Mouse (Mus musculus) forebrain, postnatal 0 days (tissue): ENCODE results near the gene Btbd9. TPM values are rescaled to one million over a fixed set of nuclear protein-coding genes. Genes with fewer than 3 reads are reported as not detected.

Source experiments
- ATAC-seq: fragments of 200-750 bp; cut with Nextera tagmentation; 2 replicates; pipeline ENCODE4 v1.8.0; 2017; ENCODE audit warnings: mild to moderate bottlenecking, moderate library complexity
- DNase-seq: peaks from one replicate; pipeline ENCODE4 v3.0.0-alpha.2; 2015
- H3K27ac ChIP-seq: fragments of 300-500 bp; sonication (generic); 2 replicates; pipeline ENCODE4 v1.5.1; 2014; ENCODE audit warnings: low read depth, mild to moderate bottlenecking, antibody characterized with exemption, low read length, moderate library complexity, mixed read lengths
- H3K27me3 ChIP-seq: fragments of 300-500 bp; sonication (generic); 2 replicates; pipeline ENCODE4 v1.6.1; 2014; ENCODE audit warnings: mild to moderate bottlenecking, low read length, mixed read lengths; ENCODE audit not compliant: insufficient read depth
- H3K36me3 ChIP-seq: fragments of 300-500 bp; sonication (generic); 2 replicates; pipeline ENCODE4 v1.6.1; 2014; ENCODE audit warnings: mild to moderate bottlenecking, moderate library complexity; ENCODE audit not compliant: insufficient read depth
- H3K4me1 ChIP-seq: fragments of 300-500 bp; sonication (generic); 2 replicates; pipeline ENCODE4 v1.6.1; 2014; ENCODE audit warnings: antibody characterized with exemption; ENCODE audit not compliant: insufficient read depth
- H3K4me2 ChIP-seq: fragments of 300-500 bp; sonication (generic); 2 replicates; pipeline ENCODE4 v1.6.1; 2014; ENCODE audit warnings: low read depth, mild to moderate bottlenecking, moderate library complexity
- H3K4me3 ChIP-seq: fragments of 300-500 bp; sonication (generic); 2 replicates; pipeline ENCODE4 v1.5.1; 2014; ENCODE audit warnings: low read depth, low read length, mixed read lengths
- H3K9ac ChIP-seq: fragments of 300-500 bp; sonication (generic); 2 replicates; pipeline ENCODE4 v1.6.1; 2014; ENCODE audit warnings: mild to moderate bottlenecking
- H3K9me3 ChIP-seq: fragments of 300-500 bp; sonication (generic); 2 replicates; pipeline ENCODE4 v1.6.1; 2016; ENCODE audit warnings: low read length
- CTCF ChIP-seq: sonication (generic); IDR thresholded peaks from 2 replicates; pipeline ENCODE4 v1.5.1; 2016; ENCODE audit warnings: antibody characterized with exemption, control low read depth, low read depth
- whole genome bisulfite sequencing: fragments of 180-500 bp; shearing (Covaris S2); extraction: QIAGEN DNeasy Blood & Tissue Kit; methylation state at CpG from one replicate; pipeline ENCODE4 v1.1.7; 2014; 5-methylcytosine and 5-hydroxymethylcytosine counted together
- polyA plus RNA-seq: library from polyadenylated mRNA; unstranded; fragments of >200 nt; fragmentation: Nextera tagmentation; extraction: Ambion mirVana; gene quantifications from 2 replicates; pipeline ENCODE4 v1.2.1, GENCODE M21; 2015
- total RNA-seq: library from RNA; depleted of rRNA; stranded (reverse); fragments of >200 nt; gene quantifications from 2 replicates; pipeline ENCODE4 v1.2.3, GENCODE M21; 2014

Gene Btbd9
- total and polyA plus RNA-seq, 2 experiments from 2014 or later, result 63.6 to 149 TPM

DNA sequence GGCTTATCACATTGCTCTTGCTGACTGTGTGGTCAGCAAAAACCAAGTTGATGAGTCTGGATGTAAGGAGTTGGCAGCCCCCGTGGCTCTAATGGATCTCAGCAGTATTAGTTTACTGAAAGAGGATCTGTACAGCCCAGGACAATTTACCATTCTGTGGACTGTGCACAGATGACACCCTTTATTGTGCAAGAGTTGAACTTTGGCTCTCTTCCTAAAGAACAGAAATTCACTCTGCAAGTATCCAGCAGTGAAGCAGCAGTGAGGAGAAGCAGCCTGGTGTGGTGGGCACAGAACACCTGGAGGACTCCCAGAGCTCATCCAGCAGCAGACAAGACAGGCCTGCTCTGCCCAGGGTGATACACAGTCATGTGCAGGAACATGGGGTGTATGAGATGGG lies 215.6 kb downstream of the Btbd9 start:
- H3K27ac ChIP-seq, result no peak overlapping the region
- no peak overlapping the region for H3K4me3 ChIP-seq
- DNase-seq (no peak), ATAC-seq (no peak)
- H3K4me1 ChIP-seq, result no peaks in the 10 kb centered on the region
- no peaks in the 10 kb centered on the region for H3K27me3 ChIP-seq
- no peak overlapping the region for H3K9ac ChIP-seq
- H3K9me3 ChIP-seq, result no peaks in the 10 kb centered on the region
- 46% methylated on average over 1 of the region's 1 CpGs for WGBS
- no peak for TF ChIP-seq CTCF
- H3K36me3 ChIP-seq, result no peaks in the 10 kb centered on the region
- no peak overlapping the region for H3K4me2 ChIP-seq

DNA sequence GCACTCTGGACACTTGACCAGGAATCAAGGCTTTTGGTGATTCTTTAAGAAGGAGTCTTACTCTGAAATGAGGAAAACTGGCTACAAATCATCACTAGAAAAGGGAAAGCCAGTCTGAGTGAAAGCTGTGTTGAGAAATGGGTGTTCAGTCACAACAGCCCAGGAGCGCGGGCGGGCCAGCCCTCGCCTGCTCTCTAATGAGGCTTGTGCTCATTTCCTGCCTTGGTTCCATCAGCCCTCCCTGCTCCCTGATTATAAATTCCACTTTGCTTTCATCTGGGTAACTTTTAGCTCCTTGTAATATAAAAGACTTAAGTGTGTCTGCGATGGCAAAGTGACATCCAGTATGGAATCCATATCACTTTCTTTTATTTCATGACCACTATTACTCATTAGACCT lies 216.9 kb downstream of the Btbd9 start:
- ATAC-seq, result no peak
- H3K27ac ChIP-seq, result no peak overlapping the region

DNA sequence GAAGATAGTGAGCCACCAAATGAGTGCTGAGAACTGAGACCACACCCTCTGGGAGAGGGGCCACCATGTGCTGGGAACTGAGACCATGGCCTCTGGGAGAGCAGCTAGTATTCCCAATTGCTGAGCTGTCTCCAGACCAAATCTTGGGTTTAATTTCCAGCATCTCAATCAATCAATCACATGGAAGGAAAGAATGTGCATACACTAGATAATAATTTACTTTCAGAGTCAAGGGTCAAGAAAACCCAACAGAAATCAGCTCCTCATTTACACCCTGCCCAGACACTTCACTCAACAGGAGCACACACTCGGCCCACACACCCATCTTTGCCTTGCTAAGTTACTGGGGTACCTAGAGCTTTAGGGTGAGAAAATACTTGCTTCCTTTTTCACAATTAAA lies 220.9 kb downstream of the Btbd9 start:
- DNase-seq (no peak), ATAC-seq (no peak)
- H3K27ac ChIP-seq, result no peak overlapping the region
- TF ChIP-seq CTCF, result no peak
- H3K4me1 ChIP-seq, result no peaks in the 10 kb centered on the region
- no peaks in the 10 kb centered on the region for H3K36me3 ChIP-seq
- WGBS, result 94% methylated on average over 1 of the region's 1 CpGs
- no peaks in the 10 kb centered on the region for H3K9me3 ChIP-seq
- H3K9ac ChIP-seq, result no peak overlapping the region
- no peak overlapping the region for H3K4me2 ChIP-seq
- no peaks in the 10 kb centered on the region for H3K27me3 ChIP-seq
- H3K4me3 ChIP-seq, result no peak overlapping the region

More for the DNA sequence above, 216.9 kb downstream of the Btbd9 start:
- Histone ChIP-seq H3K4me1 (no peaks in the 10 kb centered on the region), H3K4me3 (no peak overlapping the region), H3K9me3 (no peaks in the 10 kb centered on the region), H3K27me3 (no peaks in the 10 kb centered on the region), H3K9ac (no peak overlapping the region), H3K4me2 (no peak overlapping the region), H3K36me3 (no peaks in the 10 kb centered on the region)
- 68% methylated on average over 5 of the region's 5 CpGs for WGBS
- no peak for DNase-seq
- TF ChIP-seq CTCF, result no peak

DNA sequence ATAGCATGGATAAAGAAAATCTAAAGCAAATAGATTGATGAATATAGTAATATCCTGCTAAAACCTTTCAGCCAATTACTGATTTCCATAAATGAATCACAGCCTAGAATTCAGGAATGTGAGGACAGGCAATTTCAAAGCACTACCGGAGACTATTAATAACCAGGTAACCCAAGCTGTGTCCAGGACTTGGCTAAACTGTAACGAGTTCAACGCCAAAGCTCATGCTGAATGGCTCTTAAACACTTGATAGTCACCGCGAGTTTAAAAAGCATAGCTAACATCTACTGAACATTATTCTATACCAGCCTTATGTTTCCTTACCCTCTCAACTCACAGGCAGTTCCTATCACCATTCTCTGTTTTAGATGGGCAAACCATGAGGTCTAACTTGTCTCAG lies 221.9 kb downstream of the Btbd9 start:
- Histone ChIP-seq H3K27ac (no peak overlapping the region), H3K36me3 (no peaks in the 10 kb centered on the region), H3K4me2 (no peak overlapping the region), H3K4me3 (no peak overlapping the region), H3K4me1 (no peaks in the 10 kb centered on the region), H3K27me3 (no peaks in the 10 kb centered on the region), H3K9me3 (no peaks in the 10 kb centered on the region), H3K9ac (no peak overlapping the region)
- TF ChIP-seq CTCF, result no peak
- ATAC-seq, result no peak
- 85% methylated on average over 5 of the region's 5 CpGs for WGBS
- no peak for DNase-seq

DNA sequence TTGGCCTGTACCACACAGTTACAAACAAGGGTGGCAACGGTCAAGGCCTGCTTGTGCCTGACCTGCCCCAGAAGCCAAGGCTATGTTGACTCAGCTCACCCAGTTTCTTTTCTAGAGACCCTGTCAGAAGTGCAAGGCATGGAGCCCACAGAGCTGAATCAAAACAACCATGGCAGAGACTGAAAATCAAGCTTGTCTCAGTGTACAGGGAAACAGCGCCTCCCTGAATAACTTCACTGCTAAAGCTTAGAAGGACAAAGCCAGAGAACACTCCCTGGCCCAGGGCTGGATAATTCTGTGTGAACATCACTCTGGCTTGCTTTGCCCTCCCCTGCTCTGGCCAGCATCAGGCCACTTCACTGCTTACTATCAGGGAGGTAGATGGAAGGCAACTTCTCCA lies 228.3 kb downstream of the Btbd9 start:
- Histone ChIP-seq H3K4me3 (no peak overlapping the region), H3K4me1 (peaks cover 17% of the 10 kb centered on the region; the same call in 1 of the 2 replicates), H3K9me3 (no peaks in the 10 kb centered on the region), H3K36me3 (no peaks in the 10 kb centered on the region), H3K9ac (no peak overlapping the region), H3K27ac (0 out of 2 replicates have a peak overlapping the region, but pooled peaks have one; percentile 59), H3K4me2 (no peak overlapping the region), H3K27me3 (no peaks in the 10 kb centered on the region)
- TF ChIP-seq CTCF, result no peak; the same call in 1 of the 2 replicates
- WGBS, result 61% methylated on average over 2 of the region's 2 CpGs
- DNase-seq, result no peak
- no peak for ATAC-seq

DNA sequence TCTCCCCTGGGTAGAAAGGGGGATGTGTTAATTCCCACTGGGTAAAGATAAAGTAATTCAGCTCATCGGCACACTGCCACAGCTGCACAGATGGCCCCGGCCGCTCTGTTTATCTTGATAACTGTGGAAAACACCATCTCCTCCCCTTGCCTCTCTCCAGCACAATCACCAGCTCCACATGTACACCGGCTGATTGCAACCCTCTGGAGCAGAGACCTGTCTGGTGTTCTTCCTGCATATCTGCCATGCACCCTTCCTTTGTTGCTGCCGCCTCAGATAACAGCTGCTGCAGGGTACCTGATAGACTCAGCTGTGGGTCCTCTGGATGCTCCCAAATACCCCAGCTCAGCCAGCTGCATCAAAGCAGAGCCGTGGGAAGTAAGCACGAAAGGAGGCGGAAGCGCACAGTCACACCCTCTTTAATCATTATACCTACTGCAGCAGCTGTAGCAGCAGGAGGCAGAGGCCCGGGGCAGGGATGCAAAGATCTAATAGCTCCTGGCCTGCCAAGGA lies 229.1 kb downstream of the Btbd9 start:
- Histone ChIP-seq H3K36me3 (no peaks in the 10 kb centered on the region), H3K27me3 (no peaks in the 10 kb centered on the region), H3K4me1 (peaks cover 17% of the 10 kb centered on the region; the same call in 1 of the 2 replicates), H3K9me3 (no peaks in the 10 kb centered on the region), H3K4me3 (no peak overlapping the region), H3K9ac (no peak overlapping the region), H3K4me2 (0 out of 2 replicates have a peak overlapping the region, but pooled peaks have one; percentile 15), H3K27ac (peak overlapping the region; percentile 59; the same call in 1 of the 2 replicates)
- 17% methylated on average over 10 of the region's 10 CpGs for WGBS
- DNase-seq, result peak; percentile 61
- no peak for TF ChIP-seq CTCF
- ATAC-seq, result peak; percentile 90

DNA sequence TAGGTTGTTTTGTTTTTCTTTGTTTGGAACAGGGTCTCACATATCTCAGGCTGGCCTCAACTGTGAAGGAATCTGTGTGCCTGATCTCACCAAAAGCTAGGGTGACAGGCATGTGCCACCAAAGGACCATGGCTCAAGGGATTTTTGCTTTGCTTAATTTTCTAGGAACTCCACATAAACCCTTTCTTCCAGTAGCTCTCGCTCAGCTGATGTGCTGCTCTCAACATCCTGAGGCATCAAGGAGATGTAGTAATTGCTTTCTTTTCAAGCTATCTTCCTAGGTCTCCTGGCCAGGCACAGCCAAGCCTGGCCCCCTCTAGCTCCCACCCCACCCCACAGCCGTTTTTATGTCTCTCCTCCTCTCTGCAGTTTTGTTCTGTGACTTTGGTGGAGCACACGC lies 231.3 kb downstream of the Btbd9 start:
- no peak overlapping the region for H3K9ac ChIP-seq
- no peaks in the 10 kb centered on the region for H3K36me3 ChIP-seq
- no peak overlapping the region for H3K27ac ChIP-seq
- H3K4me1 ChIP-seq, result peaks cover 17% of the 10 kb centered on the region; the same call in 1 of the 2 replicates
- H3K4me2 ChIP-seq, result no peak overlapping the region
- no peaks in the 10 kb centered on the region for H3K9me3 ChIP-seq
- WGBS, result 83% methylated on average over 3 of the region's 3 CpGs
- no peaks in the 10 kb centered on the region for H3K27me3 ChIP-seq
- no peak for ATAC-seq
- no peak for TF ChIP-seq CTCF
- DNase-seq, result no peak
- H3K4me3 ChIP-seq, result no peak overlapping the region
